Mouse (Mus musculus) forebrain, embryonic 11.5 days (tissue): ENCODE data around the gene Car10. TPM values are rescaled to one million over a fixed set of nuclear protein-coding genes. Genes with fewer than 3 reads are reported as not detected.

Source experiments
- ATAC-seq: fragments of 200-750 bp; cut with Nextera tagmentation; replicated peaks from 2 replicates; pipeline ENCODE4 v1.8.0; 2017; ENCODE audit warnings: moderate TSS enrichment; ENCODE audit not compliant: low FRiP score
- DNase-seq: peaks from one replicate; pipeline ENCODE4 v3.0.0-alpha.2; 2017; ENCODE audit warnings: low spot score
- H3K27ac ChIP-seq: fragments of 300-500 bp; sonication (generic); 2 replicates; pipeline ENCODE4 v1.5.1; 2014; ENCODE audit warnings: low read depth, low read length
- H3K27me3 ChIP-seq: fragments of 300-500 bp; sonication (generic); 2 replicates; pipeline ENCODE4 v1.6.1; 2014; ENCODE audit warnings: mild to moderate bottlenecking, low read length, mixed read lengths; ENCODE audit not compliant: control insufficient read depth, insufficient read depth
- H3K36me3 ChIP-seq: fragments of 300-500 bp; sonication (generic); 2 replicates; pipeline ENCODE4 v1.6.1; 2014; ENCODE audit warnings: mild to moderate bottlenecking, low read length, moderate library complexity, mixed read lengths; ENCODE audit not compliant: control insufficient read depth, insufficient read depth
- H3K4me1 ChIP-seq: fragments of 300-500 bp; sonication (generic); replicated peaks from 2 replicates; pipeline ENCODE4 v1.6.1; 2014; ENCODE audit warnings: low read length, mixed read lengths; ENCODE audit not compliant: control insufficient read depth, insufficient read depth
- H3K4me2 ChIP-seq: fragments of 300-500 bp; sonication (generic); 2 replicates; pipeline ENCODE4 v1.6.1; 2014; ENCODE audit warnings: low read depth, mild to moderate bottlenecking, low read length, moderate library complexity, mixed read lengths; ENCODE audit not compliant: severe bottlenecking
- H3K4me3 ChIP-seq: fragments of 300-500 bp; sonication (generic); 2 replicates; pipeline ENCODE4 v1.5.1; 2014; ENCODE audit warnings: low read depth, low read length
- H3K9ac ChIP-seq: fragments of 300-500 bp; sonication (generic); 2 replicates; pipeline ENCODE4 v1.6.1; 2014; ENCODE audit warnings: low read length
- H3K9me3 ChIP-seq: fragments of 300-500 bp; sonication (generic); 2 replicates; pipeline ENCODE4 v1.6.1; 2016; ENCODE audit warnings: low read length, mixed read lengths; ENCODE audit not compliant: control insufficient read depth
- WGBS: fragments of 180-500 bp; shearing (Covaris S2); extraction: QIAGEN DNeasy Blood & Tissue Kit; methylation state at CpG from one replicate; pipeline ENCODE4 v1.1.7; 2014; 5-methylcytosine and 5-hydroxymethylcytosine counted together
- polyA plus RNA-seq: library from polyadenylated mRNA; unstranded; fragments of >200 nt; fragmentation: Nextera tagmentation; extraction: Ambion mirVana; gene quantifications from 2 replicates; pipeline ENCODE4 v1.2.1, GENCODE M21; 2014

Car10 gene
- polyA plus RNA-seq, 1 experiment from 2014 or later: 1.3 TPM

GRCm38 (mm10) chr11:93466221-93466620 is 368.4 kb downstream of the Car10 start:
- H3K9ac ChIP-seq: no peak overlapping the region
- no peak overlapping the region for H3K27ac ChIP-seq
- H3K4me1 ChIP-seq: no peaks in the 10 kb centered on the region
- H3K36me3 ChIP-seq: no peaks in the 10 kb centered on the region
- 87% methylated on average over 4 of the region's 4 CpGs for WGBS
- no peaks in the 10 kb centered on the region for H3K9me3 ChIP-seq
- H3K4me3 ChIP-seq: no peak overlapping the region
- no peak for ATAC-seq
- no peak overlapping the region for H3K4me2 ChIP-seq
- H3K27me3 ChIP-seq: no peaks in the 10 kb centered on the region
- no peak for DNase-seq

DNA sequence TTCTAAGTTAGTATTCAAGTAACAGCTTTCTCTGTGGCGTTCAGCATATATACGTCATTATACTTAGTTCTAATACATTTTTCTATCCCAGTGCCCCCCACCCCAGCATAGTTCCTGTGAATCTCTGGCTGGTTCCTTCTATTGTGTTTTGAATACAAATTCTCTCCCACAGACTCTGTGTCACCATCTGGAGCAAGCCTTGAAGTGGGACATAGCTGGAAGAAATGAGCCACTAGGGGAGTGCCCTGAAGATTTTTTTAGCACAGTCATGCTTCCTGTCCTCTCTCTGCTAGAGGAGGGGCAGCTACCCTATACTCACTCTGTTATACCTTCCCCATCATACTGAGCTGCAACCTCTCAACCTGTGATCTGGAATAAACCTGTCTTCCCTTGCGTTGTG is 369.9 kb downstream of the Car10 start:
- no peak for ATAC-seq
- 87% methylated on average over 3 of the region's 3 CpGs for WGBS
- no peak overlapping the region for H3K4me3 ChIP-seq

DNA sequence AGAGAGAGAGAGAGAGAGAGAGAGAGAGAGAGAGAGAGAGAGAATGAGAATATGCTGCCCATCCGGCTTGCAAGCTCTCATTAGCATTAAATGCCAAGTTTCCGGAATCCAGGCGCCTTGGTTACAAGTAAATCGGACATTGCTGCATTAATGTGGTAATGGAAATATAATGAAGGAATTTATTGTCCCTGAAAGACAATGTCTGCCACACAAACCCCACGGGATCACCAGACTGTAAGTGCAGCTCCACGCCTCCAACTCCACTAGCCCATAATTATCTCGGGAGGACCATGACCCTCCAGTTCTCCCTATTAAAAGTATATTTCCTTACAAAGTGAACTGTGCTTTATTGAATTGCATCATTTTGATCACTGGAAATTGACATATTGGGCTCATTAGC is 372.9 kb downstream of the Car10 start:
- Histone ChIP-seq H3K27me3 (no peaks in the 10 kb centered on the region), H3K4me1 (no peaks in the 10 kb centered on the region), H3K4me2 (no peak overlapping the region), H3K9ac (no peak overlapping the region), H3K9me3 (no peaks in the 10 kb centered on the region), H3K4me3 (no peak overlapping the region), H3K27ac (no peak overlapping the region), H3K36me3 (no peaks in the 10 kb centered on the region)
- DNase-seq (no peak), ATAC-seq (no peak)
- 57% methylated on average over 7 of the region's 7 CpGs for WGBS

More for the DNA sequence above, 369.9 kb downstream of the Car10 start:
- Histone ChIP-seq H3K36me3 (no peaks in the 10 kb centered on the region), H3K27me3 (no peaks in the 10 kb centered on the region), H3K4me2 (no peak overlapping the region), H3K9ac (no peak overlapping the region), H3K9me3 (no peaks in the 10 kb centered on the region), H3K4me1 (no peaks in the 10 kb centered on the region), H3K27ac (no peak overlapping the region)
- no peak for DNase-seq

DNA sequence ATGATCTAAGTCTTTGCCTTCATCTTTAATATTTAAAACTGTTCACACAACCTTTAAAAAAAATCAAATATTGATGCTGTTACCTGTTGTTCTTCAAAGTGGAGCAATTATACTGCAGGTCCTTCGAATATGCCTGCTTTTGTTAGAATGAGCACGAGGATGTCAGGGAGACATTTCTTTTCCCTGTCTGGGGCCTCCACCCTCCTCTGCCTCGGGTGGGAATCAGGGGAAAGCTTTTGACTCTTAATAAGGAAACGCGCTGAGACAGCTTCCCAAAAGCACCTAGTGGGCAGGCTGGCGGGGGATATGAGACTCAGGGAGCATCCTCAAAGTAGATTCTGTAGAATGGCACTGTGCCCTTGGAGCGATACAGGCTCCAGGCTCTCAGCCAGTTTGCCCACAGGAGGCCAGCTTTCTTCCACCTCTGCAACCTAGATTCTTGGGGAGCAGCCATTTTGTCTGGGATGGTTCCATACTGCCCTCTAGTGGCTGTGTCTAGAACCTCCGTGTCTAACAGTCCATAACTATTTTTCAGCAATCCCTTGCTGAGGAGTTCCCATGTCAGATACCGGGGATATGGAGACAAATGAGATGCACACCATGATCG is 373.8 kb downstream of the Car10 start:
- peak; percentile 81 for DNase-seq
- no peak overlapping the region for H3K9ac ChIP-seq
- ATAC-seq: peak; percentile 77
- H3K27me3 ChIP-seq: no peaks in the 10 kb centered on the region
- no peak overlapping the region for H3K27ac ChIP-seq
- WGBS: 35% methylated on average over 10 of the region's 10 CpGs
- no peaks in the 10 kb centered on the region for H3K36me3 ChIP-seq
- H3K4me1 ChIP-seq: no peaks in the 10 kb centered on the region
- H3K4me2 ChIP-seq: no peak overlapping the region
- H3K9me3 ChIP-seq: no peaks in the 10 kb centered on the region
- H3K4me3 ChIP-seq: no peak overlapping the region

DNA sequence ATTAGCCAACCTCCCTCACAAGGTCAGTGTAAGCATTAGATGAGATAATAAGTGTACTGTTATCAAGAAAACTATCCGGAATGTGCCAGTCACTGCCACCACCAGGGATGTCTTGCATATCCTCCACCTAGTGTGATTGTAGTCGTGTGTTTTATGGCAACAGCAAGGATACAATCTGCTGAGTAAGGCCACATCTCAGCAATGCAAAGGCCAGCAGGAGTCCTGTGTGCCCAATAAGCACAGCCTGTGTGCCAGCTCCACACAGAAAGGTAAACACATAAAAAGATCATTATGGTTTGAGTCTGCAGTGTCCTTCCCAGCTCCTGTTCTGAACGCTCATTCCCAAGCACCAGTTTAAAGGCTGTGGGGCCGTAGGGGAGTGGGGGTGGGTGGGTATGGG is 386.8 kb downstream of the Car10 start:
- Histone ChIP-seq H3K4me2 (no peak overlapping the region), H3K4me1 (no peaks in the 10 kb centered on the region), H3K27me3 (no peaks in the 10 kb centered on the region), H3K36me3 (no peaks in the 10 kb centered on the region), H3K9me3 (no peaks in the 10 kb centered on the region), H3K27ac (no peak overlapping the region), H3K4me3 (no peak overlapping the region), H3K9ac (no peak overlapping the region)
- no peak for DNase-seq
- 79% methylated on average over 4 of the region's 4 CpGs for WGBS
- ATAC-seq: no peak

DNA sequence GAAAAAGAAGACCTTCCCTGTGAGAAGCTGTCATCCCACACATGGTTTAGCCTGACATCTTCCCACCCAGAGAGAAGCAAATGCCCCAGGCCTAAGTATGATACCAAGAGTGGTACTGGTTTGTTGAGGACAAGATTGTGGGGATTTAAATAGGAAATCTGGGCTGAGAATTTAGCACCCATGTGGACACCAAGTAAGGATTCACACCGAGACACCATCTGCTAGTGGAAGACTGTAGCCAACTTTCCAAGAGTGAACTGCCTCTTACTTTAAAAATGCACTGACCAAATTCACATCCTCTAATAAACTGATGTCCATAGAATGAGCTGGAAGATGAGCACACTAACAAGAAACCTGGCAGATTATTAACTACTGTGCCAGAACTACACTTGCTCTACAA is 389.2 kb downstream of the Car10 start:
- no peaks in the 10 kb centered on the region for H3K36me3 ChIP-seq
- no peak overlapping the region for H3K9ac ChIP-seq
- H3K4me1 ChIP-seq: no peaks in the 10 kb centered on the region
- DNase-seq (no peak), ATAC-seq (no peak)
- H3K27ac ChIP-seq: no peak overlapping the region
- no peak overlapping the region for H3K4me2 ChIP-seq
- 95% methylated on average over 1 of the region's 1 CpGs for WGBS
- no peak overlapping the region for H3K4me3 ChIP-seq
- no peaks in the 10 kb centered on the region for H3K27me3 ChIP-seq
- no peaks in the 10 kb centered on the region for H3K9me3 ChIP-seq

GRCm38 (mm10) chr11:93487913-93488604 is 390.2 kb downstream of the Car10 start:
- Histone ChIP-seq H3K9me3 (no peaks in the 10 kb centered on the region), H3K4me2 (no peak overlapping the region), H3K36me3 (no peaks in the 10 kb centered on the region), H3K27ac (no peak overlapping the region), H3K27me3 (no peaks in the 10 kb centered on the region), H3K9ac (no peak overlapping the region), H3K4me1 (no peaks in the 10 kb centered on the region), H3K4me3 (no peak overlapping the region)
- no peak for DNase-seq
- 72% methylated on average over 3 of the region's 3 CpGs for WGBS
- ATAC-seq: peak; percentile 65; the same call in 1 of the 2 replicates

DNA sequence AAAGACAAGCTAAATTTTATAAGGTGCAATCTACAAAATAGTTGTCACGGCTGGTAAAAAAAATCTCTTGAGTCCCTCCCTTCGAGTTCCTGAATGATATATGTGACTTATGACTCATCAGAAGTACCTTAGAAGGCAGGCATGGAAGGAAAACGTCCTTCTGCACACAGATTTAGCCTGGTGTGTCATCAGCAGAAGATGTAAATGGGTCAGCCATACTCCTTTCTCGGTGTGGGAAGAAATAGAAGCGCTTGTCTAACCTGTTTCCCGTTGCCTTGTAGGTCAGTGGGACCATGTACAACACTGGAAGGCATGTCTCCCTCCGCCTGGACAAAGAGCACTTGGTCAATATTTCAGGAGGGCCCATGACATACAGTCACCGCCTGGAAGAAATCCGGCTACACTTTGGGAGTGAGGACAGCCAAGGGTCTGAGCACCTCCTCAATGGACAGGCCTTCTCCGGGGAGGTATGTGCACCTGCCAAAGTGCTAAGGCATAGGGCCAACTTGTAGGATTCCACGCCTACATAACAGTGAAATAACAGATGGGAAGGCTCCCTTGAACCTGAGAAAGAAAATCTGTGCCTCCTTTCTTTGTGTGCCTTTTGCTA is 392.5 kb downstream of the Car10 start:
- no peak overlapping the region for H3K4me2 ChIP-seq
- H3K4me3 ChIP-seq: no peak overlapping the region
- no peaks in the 10 kb centered on the region for H3K4me1 ChIP-seq
- ATAC-seq (no peak), DNase-seq (no peak)
- no peak overlapping the region for H3K9ac ChIP-seq
- H3K36me3 ChIP-seq: no peaks in the 10 kb centered on the region
- 87% methylated on average over 11 of the region's 11 CpGs for WGBS
- H3K27me3 ChIP-seq: no peaks in the 10 kb centered on the region
- H3K9me3 ChIP-seq: no peaks in the 10 kb centered on the region
- H3K27ac ChIP-seq: no peak overlapping the region
